Mouse (Mus musculus) megakaryocyte, embryonic 14.5 days (primary cell): Measurements from ENCODE around the gene Cuedc2.

ENCODE experiments used
- FLI1 ChIP-seq: IDR thresholded peaks from 2 replicates; pipeline ENCODE4 v1.6.1; 2012; ENCODE audit warnings: low read length, inconsistent platforms, mixed read lengths
- GATA1 ChIP-seq: IDR thresholded peaks from 3 replicates; pipeline ENCODE4 v1.6.1; 2012; ENCODE audit warnings: mixed read lengths, low read length, inconsistent platforms, borderline replicate concordance

DNA sequence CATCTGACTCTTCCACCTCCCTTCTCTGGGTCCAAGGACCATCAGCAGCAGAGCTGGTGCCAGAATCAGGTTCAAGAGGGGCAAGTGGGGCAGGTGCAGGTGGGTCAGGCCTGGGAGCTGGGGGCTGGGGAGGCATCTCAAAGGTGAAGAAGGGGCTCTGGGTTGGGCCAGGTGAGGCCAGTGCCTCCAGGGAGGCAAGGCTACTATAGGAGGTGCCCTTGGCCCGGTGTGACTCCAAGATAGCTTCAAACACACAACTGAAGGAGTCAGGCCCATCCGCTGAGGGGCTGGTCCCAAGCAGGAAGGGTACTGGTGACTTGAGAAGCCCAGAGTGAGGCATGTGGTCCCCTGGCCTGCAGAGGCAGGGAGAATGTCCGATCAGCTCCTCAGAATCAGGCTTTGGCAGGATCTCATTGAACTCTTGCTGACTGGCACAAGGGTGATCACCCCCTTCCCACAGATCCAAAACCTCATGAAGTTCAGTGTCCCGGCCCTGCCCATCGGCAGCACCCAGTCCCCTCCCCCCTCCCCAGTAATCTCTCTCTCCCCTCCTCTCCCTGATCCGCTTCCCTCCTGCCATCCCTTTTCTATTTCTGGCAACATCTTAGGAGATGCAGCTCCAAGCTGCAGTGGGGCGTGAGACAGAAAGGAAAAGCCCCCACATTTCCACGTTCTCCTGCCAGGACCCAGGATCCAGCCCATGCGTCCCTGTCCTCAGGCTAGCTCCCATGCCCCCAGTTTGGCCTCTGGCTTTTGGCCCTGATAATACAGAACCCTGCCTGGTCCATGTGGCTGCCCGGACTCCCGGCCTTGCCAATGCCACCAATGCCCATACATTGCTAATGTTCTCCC is 16.1 kb downstream of the Cuedc2 start:
- TF ChIP-seq FLI1, result no peak
- TF ChIP-seq GATA1, result no peak
